Comparison of ENCODE assay signal across 7 mouse cellular contexts in the genomic region with DNA sequence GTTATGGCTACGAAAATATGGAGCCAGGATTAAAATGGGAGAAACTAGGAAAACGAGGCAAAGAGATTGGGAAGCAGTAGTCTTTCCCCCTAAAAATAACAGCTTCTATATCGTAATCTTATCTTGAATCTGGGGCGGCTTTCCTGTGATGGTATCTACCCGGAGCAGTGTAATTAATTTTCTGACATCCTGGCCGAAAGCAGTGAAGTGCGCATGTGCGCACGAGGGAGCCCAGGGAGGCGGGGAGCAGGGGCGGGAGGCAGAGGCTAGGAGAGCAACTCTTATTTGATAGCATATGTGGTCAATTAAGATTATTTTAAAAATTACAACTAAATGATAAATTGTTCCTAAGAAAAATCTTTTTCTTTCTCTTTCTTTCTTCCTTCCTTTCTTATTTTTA.
DNase-seq lines count a peak whose midpoint lies in the region; ATAC-seq lines count a peak whose summit lies in the region.

No protein-coding gene starts in this region.

- no peak for ATAC-seq in embryonic facial prominence, embryonic 14.5 days (ENCODE audit: low read depth)

- 23% methylated on average over 11 of the region's 11 CpGs for WGBS in embryonic facial prominence, embryonic 14.5 days

- peak; percentile 8 for DNase-seq in kidney, adult 11 months
- DNase-seq in kidney, adult 18-20 months, result no peak
- DNase-seq in cerebellum, adult 18-20 months, result peak; percentile 68 to 70
- DNase-seq in embryonic facial prominence, embryonic 14.5 days (ENCODE audit: low spot score), result peak; percentile 72
- DNase-seq in layer of hippocampus, adult 9-11 months, result peak; percentile 42
- peak; percentile 62 for DNase-seq in retina, postnatal 1 day
- DNase-seq in urinary bladder, adult 18-20 months (ENCODE audit: low spot score in 2 of 2), result no peak

- peak overlapping the region; percentile 15 for H3K4me3 ChIP-seq in embryonic facial prominence, embryonic 14.5 days (ENCODE audit: low read depth, low read length)

- H3K4me2 ChIP-seq in embryonic facial prominence, embryonic 14.5 days (ENCODE audit: low read depth, low read length), result peak overlapping the region; percentile 55

- no peaks in the 10 kb centered on the region for H3K36me3 ChIP-seq in embryonic facial prominence, embryonic 14.5 days (ENCODE audit: control insufficient read depth, insufficient read depth, low read length)

- peak overlapping the region; percentile 41; the same call in 1 of the 2 replicates for H3K9ac ChIP-seq in embryonic facial prominence, embryonic 14.5 days (ENCODE audit: low read depth, low read length)

- H3K4me1 ChIP-seq in embryonic facial prominence, embryonic 14.5 days (ENCODE audit: control insufficient read depth, insufficient read depth, low read length), result peaks cover 31% of the 10 kb centered on the region

- H3K9me3 ChIP-seq in embryonic facial prominence, embryonic 14.5 days (ENCODE audit: control insufficient read depth, low read length), result no peaks in the 10 kb centered on the region

- peak overlapping the region; percentile 59; the same call in 1 of the 2 replicates for H3K27ac ChIP-seq in embryonic facial prominence, embryonic 14.5 days (replicated peaks; ENCODE audit: low read depth, low read length)

- no peaks in the 10 kb centered on the region for H3K27me3 ChIP-seq in embryonic facial prominence, embryonic 14.5 days (replicated peaks; ENCODE audit: control insufficient read depth, insufficient read depth, low read length)

Comparison
In these comparisons a context has a peak if more than half of its experiments do, and no peak if none do; other contexts are left out.
1. DNase-seq: peak in kidney, adult 11 months (single experiment), cerebellum, adult 18-20 months (2 of 2), embryonic facial prominence, embryonic 14.5 days (single experiment), layer of hippocampus, adult 9-11 months (single experiment) and retina, postnatal 1 day (single experiment); none in kidney, adult 18-20 months (single experiment) and urinary bladder, adult 18-20 months (0 of 2).